Mouse (Mus musculus): ENCODE measurements around the gene Rars2.

GRCm38 (mm10) chr4:34636036-34636435 is 21.3 kb downstream of the Rars2 start:
- no peak for TF ChIP-seq CTCF (IDR thresholded peaks at IDR 0.05; ENCODE audit: low read depth)
- no peak for TF ChIP-seq EP300 (IDR thresholded peaks at IDR 0.05; ENCODE audit: low read depth)
